Mouse (Mus musculus) urinary bladder, postnatal 25 days (tissue): ENCODE data around the gene Ksr2.
"Not testable (repeated sequence)": the region's sequence is repeated elsewhere in the genome, so short reads cannot be mapped to it uniquely, and the experiment has no call there.

Experiments used
- DNase-seq: peaks from one replicate; pipeline ENCODE4 v3.0.0; 2022; ENCODE audit warnings: low spot score

The Ksr2 gene

DNA sequence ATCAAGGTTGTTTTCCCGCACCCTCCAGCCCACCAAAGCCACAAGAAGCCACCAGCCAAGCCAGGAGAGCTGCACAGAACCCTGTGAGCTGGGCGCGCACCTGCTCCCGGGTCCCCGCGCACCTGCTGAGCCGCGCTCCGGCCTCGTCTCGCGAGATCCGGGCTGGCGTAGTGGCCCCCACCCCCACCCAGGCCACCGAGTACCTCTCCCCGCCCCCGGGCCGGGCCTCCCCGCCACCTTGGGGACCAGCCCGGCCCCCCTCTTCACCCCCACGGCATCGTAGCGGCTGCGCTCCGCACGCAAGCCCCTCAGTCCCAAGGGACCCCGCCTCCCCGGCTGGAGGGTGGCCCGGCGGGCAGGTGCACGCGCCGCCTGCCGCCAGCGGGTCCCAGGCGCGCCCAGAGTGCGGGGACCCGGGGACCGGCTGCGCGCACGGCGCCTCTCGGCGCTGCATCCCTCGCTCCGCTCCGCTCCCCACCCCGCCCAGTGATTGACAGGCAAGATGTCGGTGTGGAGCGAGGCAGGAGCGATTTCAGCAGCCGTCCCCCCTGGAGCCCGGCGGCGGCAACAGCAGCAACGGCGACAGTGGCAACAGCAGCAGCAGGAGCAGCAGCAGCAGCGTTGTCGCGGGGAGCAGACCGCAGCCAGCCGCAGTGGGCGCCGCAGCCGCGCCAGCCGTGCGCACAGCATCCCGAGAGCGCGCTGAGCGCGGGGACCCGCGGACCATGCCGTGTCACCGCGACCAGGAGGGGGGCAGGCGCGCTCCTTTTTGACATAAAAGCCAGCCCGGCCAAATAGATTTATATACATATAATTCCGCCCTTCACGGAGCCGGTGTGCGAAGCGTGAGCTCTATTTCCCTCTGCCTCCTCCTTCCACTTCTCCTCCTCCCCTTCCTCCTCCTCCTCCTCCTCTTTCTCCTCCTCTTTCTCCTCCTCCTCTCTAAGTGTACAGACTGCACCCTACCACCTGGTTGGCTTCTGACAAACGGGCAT, at the start of gene Ksr2:
Gene Ksr2 (plus strand): TSS at position 494 of the 995 bp plus-strand sequence.
- DNase-seq = peak; percentile 50

- no peak for DNase-seq
Measured at GRCm38 (mm10) chr5:117364821-117365220, 49.0 kb upstream of the Ksr2 start.

DNA sequence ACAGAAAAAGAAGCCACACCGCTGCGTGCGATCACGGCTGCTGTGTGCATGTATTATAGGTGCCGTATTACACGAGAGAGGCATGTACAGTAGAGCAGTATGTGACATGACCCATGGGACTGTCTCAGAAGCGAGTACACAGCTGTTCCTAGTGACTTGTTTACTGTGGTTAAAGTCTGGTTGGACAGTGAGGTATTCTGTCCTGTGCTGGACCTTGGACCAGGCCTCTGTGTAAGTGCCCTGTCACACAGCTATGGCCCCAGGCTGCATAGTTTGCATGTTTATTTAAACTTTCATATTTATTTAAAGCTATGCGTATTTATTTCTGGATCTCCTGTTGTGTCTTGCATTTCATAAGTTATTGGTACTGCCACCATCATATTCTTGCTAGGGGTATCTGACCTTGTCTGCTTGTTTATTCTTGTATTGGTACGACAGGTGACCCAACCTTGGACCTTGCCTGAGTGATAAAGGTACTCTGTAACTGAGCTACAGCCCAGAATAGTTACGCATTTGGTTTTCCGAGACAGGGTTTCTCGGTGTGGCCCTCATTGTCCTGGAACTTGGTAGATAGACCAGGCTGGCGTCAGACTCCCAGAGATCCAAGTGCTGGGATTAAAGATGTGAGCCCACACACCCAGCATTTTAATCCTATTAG, 47.8 kb upstream of the Ksr2 start:
- DNase-seq = no peak

GRCm38 (mm10) chr5:117367206-117367605, 46.6 kb upstream of the Ksr2 start:
- DNase-seq = no peak

GRCm38 (mm10) chr5:117370592-117370991, 43.2 kb upstream of the Ksr2 start:
- no peak for DNase-seq

DNA sequence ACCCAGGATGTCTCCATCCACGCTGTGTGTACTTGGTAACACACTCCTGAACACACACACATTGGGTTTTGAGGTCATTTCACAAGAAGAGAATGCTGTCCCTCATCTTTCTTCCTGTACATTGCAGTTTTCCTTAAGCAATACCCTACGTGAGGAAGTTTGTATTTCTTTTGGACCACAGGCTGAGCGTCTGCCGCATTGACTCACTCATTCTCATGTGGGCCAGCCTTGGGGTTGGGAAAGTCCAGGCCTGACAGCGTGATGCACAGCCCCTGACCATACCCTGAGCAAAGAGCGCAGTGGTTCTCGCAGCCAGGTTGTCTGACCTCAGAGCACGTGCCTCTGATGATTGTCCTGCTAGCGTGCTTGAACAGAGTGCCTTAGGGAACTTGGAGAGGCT, 40.4 kb upstream of the Ksr2 start:
- no peak for DNase-seq

- DNase-seq = no peak
Measured at GRCm38 (mm10) chr5:117374372-117375049, 39.3 kb upstream of the Ksr2 start.

- no peak for DNase-seq
Measured at GRCm38 (mm10) chr5:117376331-117376761, 37.5 kb upstream of the Ksr2 start.

GRCm38 (mm10) chr5:117377731-117378130, 36.1 kb upstream of the Ksr2 start:
- not testable (repeated sequence) for DNase-seq

- no peak for DNase-seq
Measured at GRCm38 (mm10) chr5:117380199-117380598, 33.6 kb upstream of the Ksr2 start.

DNA sequence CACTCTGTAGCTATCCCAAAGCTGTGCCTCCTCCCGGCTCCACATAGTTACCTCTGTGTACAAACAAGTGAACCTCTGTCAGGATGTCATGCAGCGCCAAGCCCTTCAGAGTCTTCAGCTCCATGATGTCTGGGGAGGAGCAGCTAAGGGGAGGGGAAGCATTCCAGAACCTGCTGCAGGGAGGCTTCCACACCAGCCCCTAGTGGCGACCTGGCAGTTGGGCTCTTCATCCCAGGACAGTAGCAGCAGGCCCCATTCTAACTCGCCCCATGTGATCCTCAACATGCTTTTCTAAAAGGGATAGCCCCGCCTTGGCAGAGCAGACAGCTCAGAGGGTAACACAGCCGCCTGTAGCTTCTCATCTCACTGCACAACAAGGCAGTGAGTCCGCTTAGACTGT, 32.0 kb upstream of the Ksr2 start:
- no peak for DNase-seq

GRCm38 (mm10) chr5:117383198-117383597, 30.6 kb upstream of the Ksr2 start:
- DNase-seq = no peak

DNA sequence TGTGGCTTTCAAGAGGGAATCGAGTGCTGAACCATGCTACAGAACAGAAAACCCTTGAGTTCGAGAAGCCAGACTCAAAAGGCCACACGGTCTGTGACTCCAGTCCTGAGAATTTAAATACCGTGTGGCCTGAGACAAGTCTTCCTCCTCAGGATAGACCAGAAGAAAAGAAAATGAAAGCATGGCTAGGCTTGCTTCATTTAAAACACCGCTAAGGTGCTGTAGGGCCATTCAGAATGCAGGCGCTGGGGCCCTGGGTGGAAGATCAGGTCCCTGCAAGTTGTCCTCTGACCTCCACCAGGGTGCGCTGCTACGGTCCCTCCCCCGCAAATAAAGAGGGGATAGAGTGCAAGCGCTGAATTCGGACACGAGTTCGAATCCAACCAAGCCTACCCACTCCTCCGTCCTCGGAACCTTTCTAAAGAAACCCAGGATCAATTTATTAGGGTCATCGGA, 25.5 kb upstream of the Ksr2 start:
- DNase-seq = peak; percentile 58

- DNase-seq = peak; percentile 98
Measured at GRCm38 (mm10) chr5:117388877-117389276, 24.9 kb upstream of the Ksr2 start, which contains the start of gene Rfc5. Gene Rfc5, minus strand, starts transcription at chr5:117389047.

GRCm38 (mm10) chr5:117390895-117391294, 22.9 kb upstream of the Ksr2 start:
- DNase-seq = no peak

- no peak for DNase-seq
Measured at GRCm38 (mm10) chr5:117395834-117396233, 18.0 kb upstream of the Ksr2 start.

DNA sequence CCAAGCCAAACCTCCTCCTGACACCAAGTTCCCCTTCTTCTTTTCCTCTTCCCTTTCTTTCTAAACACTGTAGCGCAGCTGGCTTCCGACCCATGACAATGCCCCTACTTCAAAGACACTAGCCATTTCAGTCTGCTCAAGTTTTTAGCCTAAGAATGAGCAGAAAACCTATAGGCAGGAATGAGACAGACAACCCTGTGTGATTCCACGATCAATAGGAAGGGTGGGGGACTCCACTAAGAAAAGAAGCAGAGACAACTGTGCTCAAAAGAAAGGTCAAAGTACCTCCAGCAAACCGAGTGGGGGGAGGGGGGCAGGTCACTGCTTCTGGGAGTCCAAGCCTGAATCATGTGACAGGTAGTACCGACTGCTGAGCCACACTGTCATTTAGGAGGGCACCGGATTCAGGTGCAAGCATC, 17.2 kb upstream of the Ksr2 start:
- DNase-seq = no peak

DNA sequence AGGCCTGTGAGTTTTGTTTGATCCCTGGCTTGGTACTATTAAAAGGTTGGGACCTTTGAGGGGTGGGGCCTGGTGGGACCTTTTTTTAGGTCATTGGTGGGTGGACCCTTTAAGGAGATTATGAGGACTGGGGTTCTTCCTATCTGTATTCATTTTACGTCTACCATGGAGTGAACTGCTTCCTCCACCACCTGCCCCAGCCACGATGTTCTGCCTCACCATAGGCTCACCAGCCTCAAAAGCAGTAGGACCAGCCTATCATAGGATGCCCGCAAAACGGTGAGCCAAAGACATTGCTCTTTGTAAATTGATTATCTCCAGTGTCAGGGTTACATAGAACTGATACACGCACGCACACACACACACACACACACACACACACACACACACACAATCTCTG, 16.4 kb upstream of the Ksr2 start:
- DNase-seq = no peak

DNA sequence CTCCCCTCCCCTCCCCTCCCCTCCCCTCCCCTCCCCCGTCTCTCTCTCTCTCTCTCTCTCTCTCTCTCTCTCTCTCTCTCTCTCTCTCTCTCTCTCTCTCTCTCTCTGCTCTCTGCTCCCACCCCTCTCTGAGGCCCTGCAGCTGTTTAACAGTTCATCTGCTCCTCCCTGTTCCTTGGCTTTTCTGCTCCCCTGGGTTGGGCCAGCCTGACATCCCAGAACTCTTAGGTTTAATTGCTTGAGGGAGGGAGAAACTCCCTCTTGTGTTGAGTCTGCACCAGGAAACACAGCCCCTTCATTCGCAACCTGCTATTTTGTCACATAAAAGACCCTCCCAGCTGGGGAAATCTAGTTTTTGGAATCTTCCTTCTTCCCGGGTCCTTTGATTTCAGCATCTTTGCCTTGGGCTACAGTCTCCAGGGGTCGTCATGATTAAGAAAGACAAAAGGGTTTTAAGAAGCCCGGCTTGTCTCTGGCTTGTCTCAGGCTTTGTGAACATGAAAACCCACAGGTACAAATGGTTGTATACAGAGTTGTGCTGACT, 15.7 kb upstream of the Ksr2 start:
- no peak for DNase-seq

DNA sequence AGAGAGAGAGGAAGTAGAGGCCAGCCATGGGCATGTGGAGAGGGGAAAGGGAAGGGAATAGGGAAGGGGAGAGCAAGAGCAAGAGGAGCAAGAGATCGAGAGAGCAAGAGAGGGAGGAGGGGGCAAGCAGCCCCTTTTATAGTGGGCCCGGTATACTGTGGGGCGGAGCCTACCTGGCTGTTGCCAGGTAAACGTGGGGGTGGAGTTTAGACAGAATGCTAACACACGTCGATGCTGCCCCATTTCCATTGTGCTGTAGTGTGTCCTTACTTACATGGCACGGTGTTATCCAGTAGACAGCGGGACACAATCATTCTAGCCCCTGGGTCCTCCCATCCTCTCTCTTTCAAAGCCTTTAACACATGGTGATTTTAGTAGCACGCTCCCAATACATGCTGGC, 14.5 kb upstream of the Ksr2 start:
- DNase-seq = no peak

- DNase-seq = no peak
Measured at GRCm38 (mm10) chr5:117403609-117404008, 10.2 kb upstream of the Ksr2 start.

- DNase-seq = not testable (repeated sequence)
Measured at GRCm38 (mm10) chr5:117404671-117405070, 9.1 kb upstream of the Ksr2 start.
